Mouse (Mus musculus) cerebellum, adult 2 months (tissue): ENCODE measurements at regions not wholly inside any gene's neighbourhood (a gene's known extent, or its start where the extent isn't known, plus 50 kb on each side); places are given as distances from the start of the nearest gene placed in this dataset.

Experiments
- CTCF ChIP-seq: fragments of 200-500 bp; IDR thresholded peaks from 2 replicates; pipeline ENCODE4 v1.5.1; 2011; ENCODE audit warnings: low read depth, mild to moderate bottlenecking, control low read depth, low read length, moderate library complexity, borderline replicate concordance; ENCODE audit not compliant: insufficient read depth
- POLR2A ChIP-seq: fragments of 200-500 bp; IDR thresholded peaks from 2 replicates; pipeline ENCODE4 v1.6.1; 2011; ENCODE audit warnings: low read length, control low read depth, borderline replicate concordance; ENCODE audit not compliant: insufficient read depth

- no peak for TF ChIP-seq CTCF
- TF ChIP-seq POLR2A = no peak
Measured at GRCm38 (mm10) chr2:123473840-123474239, 615.9 kb upstream of the Sema6d start.
